Mouse (Mus musculus) urinary bladder, adult 18-20 months (tissue): Measurements from ENCODE around the gene Cym.

Experiments
- DNase-seq, 2 experiments: peaks; one replicate each; pipeline ENCODE4 v3.0.0; 2022; ENCODE audit warnings: low spot score in 2 of 2, mixed read lengths in 2 of 2

The Cym gene

DNA sequence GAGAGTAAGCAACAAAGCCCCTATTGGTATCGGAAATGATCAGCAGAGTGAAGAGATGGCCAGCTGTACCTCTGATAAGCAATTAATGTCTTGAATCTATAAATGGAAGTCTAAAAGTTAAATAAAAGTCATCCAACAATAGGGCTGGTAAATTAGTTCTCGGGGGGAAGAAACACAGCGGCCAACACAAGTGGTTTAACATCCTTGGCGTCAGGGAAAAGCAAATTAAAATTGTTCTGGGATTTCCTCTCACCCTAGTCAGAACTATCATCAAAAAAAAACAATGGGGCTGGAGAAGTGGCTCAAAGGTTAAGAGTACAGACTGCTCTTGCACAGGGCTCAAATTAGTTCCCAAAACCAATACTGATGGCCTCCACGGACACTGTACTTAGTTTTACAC lies 4.3 kb upstream of the Cym start:
- no peak for DNase-seq

DNA sequence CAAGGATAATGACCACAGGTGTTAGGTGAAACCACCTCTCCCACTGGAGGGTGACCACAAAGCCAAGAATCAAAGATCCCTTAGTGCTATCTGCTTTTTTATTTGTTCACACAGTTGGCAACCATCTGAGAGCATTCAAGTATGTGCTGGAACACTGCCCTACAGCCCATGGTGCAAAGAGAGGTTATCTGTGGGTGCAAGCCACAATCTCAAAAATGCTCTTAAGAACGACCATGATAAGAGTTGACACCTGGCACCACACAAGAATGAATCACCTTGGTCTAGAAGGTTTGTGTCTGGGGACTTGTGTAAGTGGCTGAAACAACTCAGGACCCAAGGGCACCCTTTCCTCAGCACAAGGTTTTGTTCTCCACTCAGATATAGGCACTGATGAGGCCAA lies 1.7 kb upstream of the Cym start:
- DNase-seq = no peak

DNA sequence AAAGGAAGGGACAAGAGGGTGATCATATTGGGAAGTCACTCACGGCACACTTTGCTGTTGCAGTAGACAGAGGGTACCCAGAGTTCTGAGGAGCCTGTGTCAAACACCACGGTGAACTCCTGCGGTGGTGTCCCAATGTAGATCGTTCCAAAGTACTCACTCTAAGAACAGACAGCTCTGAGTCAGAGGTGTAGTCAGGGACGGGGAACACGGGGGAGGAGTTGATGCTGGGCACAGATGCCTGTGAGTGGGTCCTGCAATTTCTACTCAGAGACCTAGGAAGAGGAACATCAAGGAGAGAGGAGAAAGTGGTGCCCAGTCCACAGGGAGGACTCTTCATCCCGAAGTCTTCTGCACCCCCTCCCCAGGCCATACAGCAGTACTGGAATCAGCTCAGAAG lies 3.0 kb downstream of the Cym start:
- DNase-seq = no peak

DNA sequence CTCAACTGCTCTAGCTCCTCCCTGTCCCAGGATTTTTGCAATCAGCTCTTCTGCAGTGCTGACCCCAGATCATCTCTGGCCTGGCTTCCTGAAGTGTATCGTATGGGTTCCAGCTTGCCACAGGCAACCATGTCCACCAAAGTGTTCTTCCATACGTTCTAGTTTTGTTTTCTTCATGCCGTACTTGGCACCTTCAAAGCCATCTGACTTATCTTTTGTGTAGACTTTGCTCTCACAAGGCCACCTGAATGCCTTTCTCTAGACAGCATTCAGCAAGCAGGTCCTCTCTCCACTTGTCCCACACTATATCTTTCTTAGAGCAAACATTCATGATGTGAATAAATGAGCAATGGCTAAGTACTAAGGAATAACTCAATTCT lies 4.4 kb downstream of the Cym start:
- no peak for DNase-seq

DNA sequence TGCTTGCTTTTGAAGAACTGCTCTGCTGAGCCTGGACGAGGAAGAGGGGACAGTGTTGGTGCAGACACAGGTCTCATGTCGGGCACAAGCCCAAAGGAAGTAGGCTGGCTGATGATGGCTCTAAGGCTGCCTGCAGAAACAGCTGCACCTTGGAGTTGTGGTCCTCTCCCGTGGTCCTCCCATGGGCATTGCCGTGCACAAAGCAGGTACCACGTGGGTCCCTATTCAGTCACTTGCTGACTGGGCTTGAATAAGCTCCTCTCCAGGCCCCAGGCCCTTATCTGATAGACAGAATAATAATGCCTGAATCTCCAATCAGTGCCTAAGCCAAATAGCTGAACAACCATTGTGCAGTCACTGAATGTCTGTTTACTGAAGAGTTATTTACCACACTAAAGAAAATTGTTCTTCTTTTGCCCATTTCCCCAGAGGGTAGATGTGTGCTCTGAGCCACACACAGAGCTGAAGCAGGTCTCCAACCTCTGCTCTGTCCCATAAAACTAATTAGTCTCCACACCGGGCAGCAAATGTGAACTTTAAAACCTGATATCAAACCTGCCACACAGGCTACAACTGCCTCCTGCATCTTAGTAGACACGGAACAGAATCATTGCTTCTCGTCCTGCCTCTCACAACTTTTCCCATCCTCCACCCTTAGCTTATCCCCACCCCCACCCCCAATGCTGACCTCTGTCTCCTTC lies 5.0 kb downstream of the Cym start:
- no peak for DNase-seq

DNA sequence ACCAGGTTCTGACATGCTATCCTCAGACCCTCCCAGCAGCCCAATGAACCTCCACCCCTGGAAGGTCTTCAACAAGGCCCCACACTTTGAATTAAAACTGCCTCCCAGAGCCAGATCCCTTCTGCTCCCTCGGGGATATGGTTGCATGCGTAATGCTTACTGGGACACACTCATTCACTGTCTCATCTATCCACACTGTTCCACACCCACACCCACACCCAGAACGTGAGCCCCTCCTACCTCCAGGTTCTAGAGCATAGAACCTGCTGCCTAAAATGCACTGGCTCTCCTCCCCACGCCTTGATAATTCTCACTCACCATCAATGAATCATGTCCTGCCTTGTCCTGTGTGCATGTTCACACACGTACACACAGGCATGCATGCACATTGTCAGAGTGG lies 6.9 kb downstream of the Cym start:
- no peak for DNase-seq

DNA sequence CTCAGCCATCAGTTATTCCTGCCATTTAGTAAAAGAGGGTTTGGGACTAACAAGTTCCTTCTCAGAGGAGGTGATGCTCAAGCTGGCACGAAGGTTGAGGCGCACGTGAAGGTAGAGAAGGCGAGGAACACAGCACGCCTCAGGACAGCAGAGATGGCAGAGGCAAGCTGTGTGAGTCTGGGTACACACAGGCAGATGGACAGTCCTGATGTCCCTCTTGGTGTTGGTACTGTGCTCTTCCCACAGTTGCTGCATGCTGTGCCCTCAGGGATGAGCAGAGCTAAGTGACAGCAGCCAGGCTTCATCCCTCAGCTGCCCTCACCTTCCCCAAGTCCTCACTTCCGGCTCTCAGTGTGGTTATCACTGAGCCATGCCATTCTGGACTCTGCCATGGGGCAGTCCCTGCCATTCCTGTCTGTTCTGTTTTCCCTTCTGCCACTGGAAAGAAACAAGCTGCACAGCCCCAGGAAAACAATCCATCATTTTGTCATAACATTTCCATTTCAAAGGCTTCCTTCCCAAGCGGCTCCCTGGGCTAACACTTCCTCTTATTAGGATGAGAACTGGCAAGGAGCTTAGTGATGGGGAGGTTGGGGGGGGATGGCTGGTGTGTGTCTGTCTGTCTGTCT lies 13.8 kb downstream of the Cym start:
- no peak for DNase-seq

DNA sequence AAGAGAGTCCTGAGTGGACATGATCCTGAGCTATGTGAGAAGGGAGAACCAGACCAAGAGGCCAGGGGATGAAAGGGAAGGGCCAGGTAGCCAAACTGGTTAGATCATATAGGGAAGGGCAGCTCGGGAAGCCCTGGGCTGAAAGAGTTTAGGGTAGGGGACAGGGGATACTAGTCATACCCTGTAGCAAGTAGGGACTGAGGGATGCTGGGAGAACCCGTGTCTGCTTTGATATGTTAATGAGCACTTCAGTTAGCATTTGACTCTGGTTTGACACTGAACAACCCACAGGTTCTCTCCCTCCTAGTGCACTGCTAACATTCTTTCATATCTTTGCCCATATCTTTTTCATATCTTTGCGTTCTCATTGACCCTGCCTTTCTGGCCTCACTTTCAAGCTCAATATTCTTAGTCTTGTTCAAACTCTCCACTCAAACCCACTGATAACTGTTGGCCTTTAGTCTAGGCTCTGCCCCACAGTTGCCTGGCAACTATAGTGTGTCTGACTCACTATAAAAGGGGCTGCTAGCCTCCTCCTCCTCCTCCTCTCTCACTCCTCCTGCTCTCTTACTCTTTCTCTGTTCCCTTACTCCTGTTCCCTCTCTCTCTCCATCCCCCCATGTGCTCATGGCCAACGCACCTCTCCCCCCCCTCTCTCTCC lies 14.9 kb downstream of the Cym start:
- DNase-seq = no peak

DNA sequence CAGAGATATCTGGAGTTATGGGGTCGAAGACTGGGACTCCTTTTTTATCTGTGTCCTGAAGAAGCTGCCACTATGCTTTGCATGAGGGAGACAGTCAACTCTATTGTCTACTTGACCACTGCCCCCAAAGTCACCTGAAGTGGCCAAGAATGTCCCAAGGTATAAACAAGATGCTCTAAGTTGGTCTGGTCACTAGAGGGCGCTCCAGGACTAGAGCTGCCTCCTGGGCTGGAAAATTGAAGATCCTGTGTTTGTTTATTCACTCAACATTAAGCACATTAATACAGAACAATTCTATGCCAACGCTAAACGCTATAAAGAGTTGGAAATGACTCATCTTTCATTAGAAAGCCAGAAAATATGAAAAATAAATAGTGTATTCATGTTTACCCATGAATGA lies 15.5 kb downstream of the Cym start:
- peak; percentile 36 to 52 for DNase-seq

DNA sequence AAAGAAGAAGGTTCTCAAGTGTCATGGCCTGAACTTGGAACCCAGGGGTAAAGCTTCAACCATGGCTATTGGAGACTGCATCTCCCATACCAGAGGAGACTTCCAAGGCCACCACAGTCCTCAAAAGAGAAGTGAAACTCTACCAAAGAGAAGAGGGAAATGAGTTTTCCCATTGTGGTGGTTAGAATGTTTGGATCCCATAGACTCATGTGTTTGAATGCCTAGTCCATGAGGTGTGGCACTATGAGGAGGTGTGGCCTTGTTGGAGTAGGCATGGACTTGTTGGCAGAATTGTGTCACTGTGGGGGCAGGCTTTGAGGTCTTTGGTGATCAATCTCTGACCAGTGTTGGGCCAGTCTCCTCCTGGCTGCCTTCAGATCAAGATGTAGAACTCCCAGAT lies 16.4 kb downstream of the Cym start:
- no peak for DNase-seq

DNA sequence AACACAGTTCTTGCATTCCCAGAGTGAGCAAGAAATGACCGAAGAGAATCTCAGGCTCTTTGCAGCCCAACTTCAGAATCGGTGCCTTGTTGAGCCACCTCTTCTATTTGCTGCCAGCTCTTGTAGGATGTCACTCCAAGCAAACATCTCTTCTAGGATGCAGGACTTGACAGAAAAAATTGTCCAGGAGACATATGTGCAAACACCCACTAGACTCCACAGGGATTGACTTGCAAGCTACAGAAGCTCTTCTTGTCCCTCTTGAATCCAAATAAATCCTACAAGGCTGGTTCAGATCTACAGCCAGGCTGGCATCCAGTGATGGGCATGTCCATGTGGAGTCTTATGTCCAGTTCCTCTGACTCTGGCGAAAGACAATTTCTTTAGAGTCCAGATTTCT lies 17.1 kb downstream of the Cym start:
- DNase-seq = no peak

DNA sequence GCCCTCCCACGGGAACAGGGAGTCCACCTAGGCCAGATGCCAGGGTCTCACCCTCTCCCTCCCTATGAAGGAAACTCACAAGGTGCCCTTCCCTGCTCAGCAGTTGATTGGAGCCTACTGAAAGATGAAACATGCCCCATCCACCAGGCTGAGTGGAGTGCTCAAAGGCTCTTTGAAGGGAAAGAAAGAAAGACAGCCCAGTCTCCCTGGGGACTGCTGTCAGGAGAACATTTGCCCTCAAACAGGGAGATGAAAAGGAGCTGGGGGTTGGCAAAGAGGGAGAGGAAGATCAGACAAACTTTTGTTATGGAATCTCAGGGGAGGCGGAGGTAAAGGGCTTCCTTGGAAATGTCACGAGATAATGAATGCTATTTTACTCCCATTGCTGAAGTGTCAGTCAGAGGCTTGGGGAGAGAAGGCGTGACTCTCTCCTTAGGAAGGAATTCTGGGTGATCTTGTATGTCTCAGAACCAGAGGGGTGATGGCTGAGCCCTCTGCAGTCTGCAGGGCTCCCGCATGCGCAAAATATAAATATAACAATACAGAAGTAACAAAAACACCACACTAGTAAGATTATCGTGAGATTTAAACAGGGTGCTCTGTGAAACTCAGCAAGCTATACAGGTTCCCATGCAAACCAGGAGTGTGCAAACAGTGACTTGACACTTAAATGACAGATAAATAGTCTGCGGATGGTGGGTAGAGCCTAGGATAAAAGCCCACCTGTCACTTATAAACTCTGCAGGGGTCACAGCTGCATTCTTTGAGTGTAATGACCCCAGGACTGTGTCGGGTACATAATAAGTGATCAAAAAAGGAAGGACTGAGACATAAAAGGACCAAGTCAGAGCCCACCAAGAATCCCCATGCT lies 20.0 kb downstream of the Cym start:
- DNase-seq = no peak

DNA sequence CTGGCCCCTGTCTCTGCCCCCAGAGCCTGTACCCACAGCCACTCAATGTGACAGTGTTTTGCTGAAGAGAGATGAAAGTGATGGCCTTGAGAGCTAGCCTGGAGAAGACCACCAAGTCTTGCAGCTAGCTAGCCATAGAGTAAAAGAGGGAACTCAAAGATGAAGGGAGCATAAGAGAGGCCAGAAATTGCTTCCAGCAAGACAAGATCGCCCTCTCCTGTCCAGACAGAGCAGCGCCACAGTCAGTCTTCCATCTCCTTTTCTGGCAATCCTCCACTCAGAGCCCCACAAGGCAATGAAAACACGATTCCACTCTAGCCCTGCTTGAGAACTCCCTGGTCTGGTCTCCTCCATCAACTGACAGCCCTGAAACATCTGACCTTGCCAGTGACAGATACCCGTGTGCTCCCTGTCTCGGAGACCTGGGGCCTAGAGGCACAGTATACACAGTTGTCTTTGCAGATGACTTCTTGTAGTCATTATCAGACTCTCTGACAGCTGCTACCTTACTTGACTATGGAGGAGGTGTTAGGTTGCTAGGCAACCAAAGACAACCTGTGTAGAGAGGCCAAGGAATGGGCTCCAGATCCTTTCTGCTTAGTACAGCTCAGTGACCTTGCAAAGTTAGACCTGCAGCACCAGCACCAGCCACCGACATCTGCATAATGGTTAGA lies 33.2 kb downstream of the Cym start:
- no peak for DNase-seq

DNA sequence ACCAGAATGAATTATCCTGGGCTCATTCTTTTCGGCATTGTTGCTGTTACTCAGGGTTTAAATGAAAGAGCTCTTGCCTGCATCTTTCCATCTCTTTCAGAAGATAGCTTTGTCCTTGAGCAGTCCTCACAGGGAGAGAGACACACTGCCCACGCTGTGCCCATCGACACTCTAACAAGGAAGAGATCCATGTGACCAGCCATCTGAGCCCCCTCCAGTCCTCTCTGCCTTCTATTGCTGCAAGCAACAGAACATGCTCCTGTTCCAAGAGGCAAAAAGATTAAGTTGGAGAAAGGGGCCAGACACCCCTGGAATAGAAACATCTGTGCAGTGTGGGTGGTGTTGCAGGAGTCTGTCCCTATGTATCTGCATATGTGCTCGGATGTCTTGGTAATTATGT lies 34.5 kb downstream of the Cym start:
- no peak for DNase-seq

DNA sequence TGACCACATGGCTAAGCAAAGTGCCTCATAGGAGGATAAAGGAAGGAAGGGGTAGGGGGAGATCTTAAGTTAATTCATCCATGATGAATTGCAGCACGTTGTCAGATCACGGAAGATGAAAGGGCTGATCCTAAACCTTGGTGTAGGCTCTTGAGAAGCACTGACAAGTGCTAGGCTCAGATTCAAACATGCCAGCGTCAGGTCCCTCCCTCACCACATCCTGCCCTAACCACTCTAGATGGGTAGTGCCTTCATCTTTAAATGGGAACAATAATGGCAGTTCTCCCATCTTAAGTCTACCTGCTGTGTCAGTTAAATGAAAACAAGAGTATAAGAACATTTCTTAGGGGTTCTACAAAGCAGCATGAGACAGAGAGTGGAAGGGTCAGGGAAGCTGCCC lies 35.9 kb downstream of the Cym start:
- DNase-seq = no peak

DNA sequence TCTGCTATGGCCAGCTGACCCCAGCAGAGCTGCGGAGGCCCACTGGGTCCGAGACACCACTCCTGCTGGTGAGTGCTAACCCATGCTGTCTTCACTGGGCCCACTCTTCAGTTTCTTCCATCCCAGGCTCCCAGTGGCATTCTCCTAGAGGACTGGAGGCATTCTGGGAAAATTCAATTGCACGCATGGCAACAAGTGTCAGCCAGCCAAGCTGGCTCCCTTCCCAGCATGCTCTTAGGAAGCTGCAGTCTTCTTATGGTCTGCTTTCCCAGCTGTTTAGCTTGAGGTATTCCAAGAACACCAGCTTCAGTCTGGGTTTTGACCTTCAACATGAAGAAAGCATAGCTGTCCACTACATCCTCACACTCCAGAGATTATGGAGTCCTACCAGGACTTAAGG lies 38.4 kb downstream of the Cym start:
- DNase-seq = no peak

DNA sequence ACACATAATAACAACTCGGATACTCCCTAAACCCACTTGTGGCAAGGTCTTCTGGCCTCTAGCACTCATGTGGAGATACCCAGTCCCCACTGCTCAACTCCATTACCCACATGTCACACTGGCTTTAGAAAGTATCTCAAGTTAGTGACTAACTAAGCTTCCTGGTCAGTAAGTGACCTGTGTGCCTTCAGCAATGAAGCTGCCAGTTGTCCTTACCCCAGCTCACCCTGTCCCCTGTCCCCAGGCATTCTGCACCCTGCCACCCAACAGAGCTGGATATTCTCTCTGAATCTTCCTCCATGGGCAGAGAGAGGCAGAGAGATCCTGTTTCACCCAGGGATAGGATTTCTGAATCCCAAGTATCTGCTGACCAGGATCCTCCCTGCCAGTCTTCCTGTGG lies 38.8 kb downstream of the Cym start, which contains the start of gene Kcna10:
Gene Kcna10 (plus strand): TSS at position 301 of the 400 bp plus-strand sequence.
- no peak for DNase-seq

DNA sequence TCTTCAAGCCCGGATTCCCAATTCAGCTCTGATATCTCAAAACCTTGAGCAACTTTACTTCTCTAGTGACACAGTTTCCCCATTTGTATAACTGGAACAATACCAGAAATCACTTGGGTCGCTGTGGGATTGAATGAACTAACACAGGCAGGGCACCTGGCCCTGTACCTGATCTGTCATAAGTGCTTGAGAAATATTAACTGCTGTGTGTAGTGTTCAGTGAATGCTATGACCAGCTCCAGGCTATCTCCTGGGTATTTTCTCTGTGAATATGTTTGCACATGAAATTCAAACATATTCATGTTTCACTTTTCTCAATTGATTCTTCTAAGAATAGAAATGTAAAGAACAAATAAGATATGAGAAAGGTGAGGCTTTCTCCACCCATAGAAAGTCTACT lies 40.7 kb downstream of the Cym start:
- no peak for DNase-seq

DNA sequence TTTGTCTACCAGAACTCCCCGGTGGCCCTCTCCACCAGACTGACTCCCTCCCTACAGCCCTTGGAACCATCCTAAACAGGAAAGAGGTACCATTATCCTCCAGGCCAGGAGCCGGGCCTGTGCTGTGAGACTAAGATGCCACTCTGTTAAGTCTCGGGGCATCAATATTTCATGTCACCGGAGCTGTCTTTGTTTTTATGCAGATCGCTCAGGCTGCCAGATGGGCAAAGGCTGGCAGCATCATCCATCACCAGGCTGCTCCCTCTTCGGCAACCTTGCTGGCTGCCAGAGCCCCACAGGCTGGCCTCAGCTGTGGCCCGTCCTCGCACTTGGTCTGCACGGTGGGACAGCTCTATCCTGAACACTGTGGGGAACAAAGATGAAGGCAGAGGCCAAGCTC lies 45.0 kb downstream of the Cym start:
- no peak for DNase-seq

DNA sequence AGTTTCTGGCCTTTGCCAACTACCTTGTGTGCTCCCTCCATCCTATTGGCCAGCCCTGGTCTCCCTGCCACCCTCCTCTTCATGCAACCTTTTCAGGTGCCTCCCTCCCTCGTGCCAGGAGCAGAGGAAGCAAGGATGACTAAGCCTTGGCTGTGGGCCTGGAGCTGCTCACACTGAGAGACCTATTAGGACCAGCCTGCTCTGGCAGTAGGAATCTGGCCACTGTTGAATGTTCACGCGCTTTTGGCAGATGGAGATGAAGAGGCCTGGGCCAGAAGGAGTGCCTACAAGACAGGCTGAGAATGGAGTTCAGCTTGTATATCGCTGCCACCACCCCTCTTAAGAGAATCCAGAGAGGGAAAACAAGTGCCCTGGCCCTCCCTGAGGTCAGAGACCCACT lies 46.0 kb downstream of the Cym start:
- DNase-seq = peak; percentile 9 to 16

DNA sequence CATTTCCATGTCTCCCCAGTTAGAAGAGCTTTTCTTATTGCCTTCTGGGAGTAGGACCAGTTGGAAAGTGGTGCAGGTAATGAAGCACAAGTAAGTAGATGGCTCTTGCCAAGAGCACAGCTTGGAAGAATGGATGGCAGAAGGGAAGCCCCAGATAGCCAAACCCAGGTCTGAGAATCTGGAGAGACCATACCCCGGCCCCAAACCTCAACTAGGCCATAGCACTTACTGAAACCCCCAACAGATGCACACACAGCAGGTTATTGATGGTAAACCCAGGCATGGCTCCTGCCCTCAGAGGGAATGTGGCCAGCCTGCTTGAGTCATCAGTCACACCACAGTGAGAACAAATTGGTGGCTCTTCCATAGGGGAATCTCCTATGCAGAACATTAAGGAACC lies 49.0 kb downstream of the Cym start:
- DNase-seq = no peak

DNA sequence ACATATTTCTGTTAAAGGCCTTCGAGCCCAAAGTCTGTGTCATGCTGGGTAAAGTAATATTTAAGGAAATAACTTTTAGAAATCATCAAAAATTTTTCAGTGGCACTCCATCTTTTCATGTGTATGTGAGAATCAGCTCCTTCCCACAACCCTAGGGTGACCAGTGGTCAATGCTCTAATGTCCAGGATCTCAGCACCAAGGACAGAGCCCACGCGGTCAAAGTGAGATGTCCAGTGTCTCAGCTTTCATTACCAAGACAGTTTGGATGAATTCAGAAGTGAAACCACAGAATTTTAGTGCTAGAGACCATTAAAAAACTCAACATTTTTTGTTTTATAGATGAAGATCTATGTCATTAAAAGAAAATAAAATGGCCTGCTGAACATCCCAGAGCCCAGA lies 49.6 kb downstream of the Cym start:
- no peak for DNase-seq
